8 mouse cellular contexts compared by ENCODE assay signal in genomic region chr3:157232723-157233122, GRCm38 (mm10).
DNase-seq lines count a peak whose midpoint lies in the region; ATAC-seq and TF ChIP-seq lines count a peak whose summit lies in the region.

No protein-coding gene starts in this region.

- no peak for TF ChIP-seq POLR2A in MEL (IDR thresholded peaks at IDR 0.05; ENCODE audit: control insufficient read depth in 1 of 2, insufficient read depth in 1 of 2, low read depth in 1 of 2, low read length in 2 of 2, poor library complexity in 1 of 2)

- H3K4me3 ChIP-seq in heart, embryonic 16.5 days (ENCODE audit: low read length), result 0 out of 2 replicates have a peak overlapping the region, but pooled peaks have one; percentile 12
- H3K4me3 ChIP-seq in MEL (ENCODE audit: control insufficient read depth in 1 of 2, insufficient read depth in 1 of 2, low read depth in 2 of 2, low read length in 2 of 2), result no peak overlapping the region
- H3K4me3 ChIP-seq in hindbrain, embryonic 14.5 days (replicated peaks; ENCODE audit: low read length), result no peak overlapping the region

- H3K4me2 ChIP-seq in heart, embryonic 16.5 days (ENCODE audit: low read depth, low read length), result peak overlapping the region; percentile 34
- H3K4me2 ChIP-seq in hindbrain, embryonic 14.5 days (replicated peaks), result no peak overlapping the region

- TF ChIP-seq RAD21 in MEL (IDR thresholded peaks at IDR 0.05; ENCODE audit: low read depth, low read length), result 0 out of 2 replicates have a peak, but pooled peaks have one; percentile 1

- H3K9me3 ChIP-seq in heart, embryonic 16.5 days (replicated peaks; ENCODE audit: control insufficient read depth, low read length), result no peaks in the 10 kb centered on the region
- H3K9me3 ChIP-seq in MEL (replicated peaks; ENCODE audit: insufficient read depth, low read length), result no peaks in the 10 kb centered on the region
- H3K9me3 ChIP-seq in hindbrain, embryonic 14.5 days (ENCODE audit: control insufficient read depth, low read length), result no peaks in the 10 kb centered on the region

- no peak for DNase-seq in heart, postnatal 25 days (ENCODE audit: low spot score)
- DNase-seq in MEL (ENCODE audit: low read depth, low spot score), result peak; percentile 3
- DNase-seq in embryo, embryonic 10 days (ENCODE audit: low spot score), result peak; percentile 78
- peak; percentile 74 for DNase-seq in hindbrain, embryonic 14.5 days (ENCODE audit: low spot score)
- DNase-seq in left cerebral cortex, postnatal 25 days (ENCODE audit: low spot score in 2 of 2), result peak; percentile 55 to 69
- DNase-seq in right cerebral cortex, postnatal 10 days (ENCODE audit: low spot score in 2 of 2), result peak; percentile 50 to 56
- no peak for DNase-seq in spleen, adult 12 weeks (ENCODE audit: low spot score)

- no peaks in the 10 kb centered on the region for H3K4me1 ChIP-seq in heart, embryonic 16.5 days (ENCODE audit: control insufficient read depth, insufficient read depth, low read length)
- H3K4me1 ChIP-seq in MEL (ENCODE audit: control insufficient read depth in 1 of 2, insufficient read depth in 2 of 2, low read length in 2 of 2), result no peaks in the 10 kb centered on the region
- no peaks in the 10 kb centered on the region for H3K4me1 ChIP-seq in hindbrain, embryonic 14.5 days (replicated peaks; ENCODE audit: control insufficient read depth, insufficient read depth, low read length)

- WGBS in heart, embryonic 16.5 days, result 26% methylated on average over 5 of the region's 5 CpGs
- 33% methylated on average over 5 of the region's 5 CpGs for WGBS in hindbrain, embryonic 14.5 days

- no peak for ATAC-seq in heart, embryonic 16.5 days (replicated peaks; ENCODE audit: extremely low read depth, insufficient read depth, low FRiP score)
- ATAC-seq in hindbrain, embryonic 14.5 days (ENCODE audit: low FRiP score), result no peak

- no peak overlapping the region for H3K27ac ChIP-seq in heart, embryonic 16.5 days (ENCODE audit: low read length)
- H3K27ac ChIP-seq in MEL (ENCODE audit: control insufficient read depth, low read depth, low read length), result no peak overlapping the region
- no peak overlapping the region for H3K27ac ChIP-seq in hindbrain, embryonic 14.5 days

- H3K27me3 ChIP-seq in heart, embryonic 16.5 days (ENCODE audit: control insufficient read depth, insufficient read depth, low read length), result no peaks in the 10 kb centered on the region
- no peaks in the 10 kb centered on the region for H3K27me3 ChIP-seq in MEL (ENCODE audit: control insufficient read depth in 1 of 2, insufficient read depth in 2 of 2, low read length in 2 of 2)
- no peaks in the 10 kb centered on the region for H3K27me3 ChIP-seq in hindbrain, embryonic 14.5 days (ENCODE audit: control insufficient read depth, insufficient read depth, low read length)

- no peak overlapping the region for H3K9ac ChIP-seq in heart, embryonic 16.5 days (ENCODE audit: low read length)
- H3K9ac ChIP-seq in MEL (ENCODE audit: control insufficient read depth, low read depth, low read length, poor library complexity, severe bottlenecking), result no peak overlapping the region
- H3K9ac ChIP-seq in hindbrain, embryonic 14.5 days, result no peak overlapping the region

- no peaks in the 10 kb centered on the region for H3K79me2 ChIP-seq in MEL (ENCODE audit: control insufficient read depth, insufficient read depth, low read length, poor library complexity)

- no peak for TF ChIP-seq EP300 in MEL (IDR thresholded peaks at IDR 0.05; ENCODE audit: low read depth in 1 of 2, low read length in 2 of 2)

- no peaks in the 10 kb centered on the region for H3K36me3 ChIP-seq in heart, embryonic 16.5 days (ENCODE audit: control insufficient read depth, insufficient read depth)
- H3K36me3 ChIP-seq in MEL (ENCODE audit: control insufficient read depth in 1 of 2, insufficient read depth in 2 of 2, low read length in 2 of 2), result no peaks in the 10 kb centered on the region
- H3K36me3 ChIP-seq in hindbrain, embryonic 14.5 days (replicated peaks; ENCODE audit: control insufficient read depth, insufficient read depth), result no peaks in the 10 kb centered on the region

- peak in 1 of 3 experiments; percentile 6; a peak in 1 of 6 replicates for TF ChIP-seq CTCF in MEL (IDR thresholded peaks at IDR 0.05 in 2 of 3, conservative IDR thresholded peaks at IDR 0.05 in 1 of 3; ENCODE audit: control insufficient read depth in 1 of 3, insufficient read depth in 1 of 3, low read depth in 2 of 3, low read length in 3 of 3, poor library complexity in 1 of 3, severe bottlenecking in 1 of 3)

- intact Hi-C loops in heart, postnatal 25 days (cut with DNase I), result loop anchor here (2.0 kb wide), 1 partner anchor 286 kb away; no protein-coding TSS in a partner anchor
- intact Hi-C loops in left cerebral cortex, postnatal 25 days (cut with DNase I), result loop anchor here (2.0 kb wide), 1 partner anchor 288 kb away; no protein-coding TSS in a partner anchor

TF ChIP-seq in MEL, 35 proteins besides CTCF, POLR2A, EP300 and RAD21:
- TF ChIP-seq JUND (IDR thresholded peaks at IDR 0.05; ENCODE audit: low read depth, low read length) (no peak), HCFC1 (IDR thresholded peaks at IDR 0.05; ENCODE audit: low read depth, low read length) (no peak)

Comparison
In these comparisons a context has a peak if more than half of its experiments do, and no peak if none do; other contexts are left out.
1. DNase-seq: peak in MEL (single experiment), embryo, embryonic 10 days (single experiment), hindbrain, embryonic 14.5 days (single experiment), left cerebral cortex, postnatal 25 days (2 of 2) and right cerebral cortex, postnatal 10 days (2 of 2); none in heart, postnatal 25 days (single experiment) and spleen, adult 12 weeks (single experiment).